Mouse (Mus musculus) forebrain, embryonic 14.5 days (tissue): ENCODE measurements around the gene Alkbh2. TPM values are rescaled to one million over a fixed set of nuclear protein-coding genes. Genes with fewer than 3 reads are reported as not detected.

Source experiments
- ATAC-seq: fragments of 200-750 bp; cut with Nextera tagmentation; 2 replicates; pipeline ENCODE4 v1.8.0; 2017; ENCODE audit warnings: mild to moderate bottlenecking, moderate library complexity
- DNase-seq: peaks from one replicate; pipeline ENCODE4 v3.0.0-alpha.2; 2015; ENCODE audit warnings: low spot score
- H3K27ac ChIP-seq: fragments of 300-500 bp; sonication (generic); 2 replicates; pipeline ENCODE4 v1.5.1; 2014; ENCODE audit warnings: low read depth, mild to moderate bottlenecking, control low read depth, low read length, moderate library complexity
- H3K27me3 ChIP-seq: fragments of 300-500 bp; sonication (generic); replicated peaks from 2 replicates; pipeline ENCODE4 v1.6.1; 2014; ENCODE audit warnings: low read length, control low read depth, mixed read lengths; ENCODE audit not compliant: control insufficient read depth, insufficient read depth
- H3K36me3 ChIP-seq: fragments of 300-500 bp; sonication (generic); 2 replicates; pipeline ENCODE4 v1.6.1; 2014; ENCODE audit warnings: low read length, control low read depth; ENCODE audit not compliant: control insufficient read depth, insufficient read depth
- H3K4me1 ChIP-seq: fragments of 300-500 bp; sonication (generic); 2 replicates; pipeline ENCODE4 v1.6.1; 2014; ENCODE audit warnings: antibody characterized with exemption, low read length, control low read depth; ENCODE audit not compliant: control insufficient read depth, insufficient read depth
- H3K4me2 ChIP-seq: fragments of 300-500 bp; sonication (generic); 2 replicates; pipeline ENCODE4 v1.6.1; 2014; ENCODE audit warnings: mild to moderate bottlenecking, control low read depth, low read length
- H3K4me3 ChIP-seq: fragments of 300-500 bp; sonication (generic); 2 replicates; pipeline ENCODE4 v1.5.1; 2014; ENCODE audit warnings: low read depth, low read length, control low read depth
- H3K9ac ChIP-seq: fragments of 300-500 bp; sonication (generic); 2 replicates; pipeline ENCODE4 v1.6.1; 2014; ENCODE audit warnings: mild to moderate bottlenecking, low read length, control low read depth, moderate library complexity
- H3K9me3 ChIP-seq: fragments of 300-500 bp; sonication (generic); replicated peaks from 2 replicates; pipeline ENCODE4 v1.6.1; 2016; ENCODE audit warnings: low read length, control low read depth, mixed read lengths; ENCODE audit not compliant: control insufficient read depth
- WGBS: fragments of 180-500 bp; shearing (Covaris S2); extraction: QIAGEN DNeasy Blood & Tissue Kit; methylation state at CpG from one replicate; pipeline ENCODE4 v1.1.7; 2014; 5-methylcytosine and 5-hydroxymethylcytosine counted together
- polyA plus RNA-seq: library from polyadenylated mRNA; unstranded; fragments of >200 nt; fragmentation: Nextera tagmentation; extraction: Ambion mirVana; gene quantifications from 2 replicates; pipeline ENCODE4 v1.2.1, GENCODE M21; 2014

Gene Alkbh2
- polyA plus RNA-seq, 1 experiment from 2014 or later = 8.3 TPM

GRCm38 (mm10) chr5:114091057-114091807, 36.8 kb downstream of the Alkbh2 start, which contains the start of gene Svop:
TSS of gene Svop (minus strand) at chr5:114091570.
- H3K9me3 ChIP-seq = no peaks in the 10 kb centered on the region
- peak within 1 kb of the TSS; percentile 93 for H3K27ac ChIP-seq
- H3K4me2 ChIP-seq = peak within 1 kb of the TSS; percentile 59
- H3K27me3 ChIP-seq = no peaks in the 10 kb centered on the region
- H3K4me3 ChIP-seq = peak within 1 kb of the TSS; percentile 70
- WGBS = 3% methylated on average over 37 of the region's 40 CpGs
- peak within 1 kb of the TSS; percentile 93 for H3K9ac ChIP-seq
- peaks cover 9% of the 10 kb centered on the region; the same call in 1 of the 2 replicates for H3K4me1 ChIP-seq
- DNase-seq (peak; percentile 84), ATAC-seq (peak; percentile 93)
- no peaks in the 10 kb centered on the region for H3K36me3 ChIP-seq

GRCm38 (mm10) chr5:114090421-114091013, 37.5 kb downstream of the Alkbh2 start:
- DNase-seq (peak; percentile 20), ATAC-seq (peak; percentile 30; the same call in 1 of the 2 replicates)
- peak overlapping the region; percentile 93 for H3K9ac ChIP-seq
- WGBS = 7% methylated on average over 7 of the region's 7 CpGs
- no peaks in the 10 kb centered on the region for H3K36me3 ChIP-seq
- peaks cover 9% of the 10 kb centered on the region; the same call in 1 of the 2 replicates for H3K4me1 ChIP-seq
- H3K27me3 ChIP-seq = no peaks in the 10 kb centered on the region
- peak overlapping the region; percentile 70 for H3K4me3 ChIP-seq
- no peaks in the 10 kb centered on the region for H3K9me3 ChIP-seq
- H3K4me2 ChIP-seq = peak overlapping the region; percentile 59
- peak overlapping the region; percentile 93 for H3K27ac ChIP-seq

GRCm38 (mm10) chr5:114087875-114088480, 40.0 kb downstream of the Alkbh2 start:
- DNase-seq (no peak), ATAC-seq (no peak)
- Histone ChIP-seq H3K9me3 (no peaks in the 10 kb centered on the region), H3K4me2 (no peak overlapping the region), H3K27me3 (no peaks in the 10 kb centered on the region), H3K4me3 (no peak overlapping the region), H3K27ac (no peak overlapping the region), H3K36me3 (no peaks in the 10 kb centered on the region), H3K9ac (no peak overlapping the region), H3K4me1 (peaks cover 9% of the 10 kb centered on the region; the same call in 1 of the 2 replicates)
- WGBS = 75% methylated on average over 12 of the region's 12 CpGs

GRCm38 (mm10) chr5:114085501-114085900, 42.5 kb downstream of the Alkbh2 start:
- 87% methylated on average over 14 of the region's 14 CpGs for WGBS
- Histone ChIP-seq H3K4me1 (peaks cover 9% of the 10 kb centered on the region; the same call in 1 of the 2 replicates), H3K4me2 (no peak overlapping the region), H3K27ac (no peak overlapping the region), H3K36me3 (no peaks in the 10 kb centered on the region), H3K9ac (no peak overlapping the region), H3K4me3 (no peak overlapping the region), H3K9me3 (no peaks in the 10 kb centered on the region), H3K27me3 (no peaks in the 10 kb centered on the region)
- no peak for ATAC-seq
- DNase-seq = no peak

GRCm38 (mm10) chr5:114077009-114077408, 51.0 kb downstream of the Alkbh2 start:
- no peak for ATAC-seq
- Histone ChIP-seq H3K4me2 (no peak overlapping the region), H3K27me3 (no peaks in the 10 kb centered on the region), H3K4me3 (no peak overlapping the region), H3K27ac (no peak overlapping the region), H3K9ac (no peak overlapping the region), H3K36me3 (0 out of 2 replicates have a peak, but pooled peaks cover 5% of the 10 kb centered on the region), H3K9me3 (no peaks in the 10 kb centered on the region), H3K4me1 (no peaks in the 10 kb centered on the region)
- peak; percentile 33 for DNase-seq
- WGBS = 61% methylated on average over 8 of the region's 8 CpGs

Other genes with a start within 250 kb of the Alkbh2 start
- gene Coro1c, start 219.5 kb downstream of the Alkbh2 start, polyA plus RNA-seq = 169 and 193 TPM in 2 replicates
- gene Ssh1, start 134.3 kb downstream of the Alkbh2 start, polyA plus RNA-seq = 16.0 and 16.6 TPM in 2 replicates
- gene Dao, start 124.5 kb downstream of the Alkbh2 start, polyA plus RNA-seq = not detected in 2 replicates
- gene Usp30, start 62.8 kb downstream of the Alkbh2 start, polyA plus RNA-seq = 13.9 and 16.9 TPM in 2 replicates
- 60.5 and 80.1 TPM in 2 replicates for gene Svop, start 36.6 kb downstream of the Alkbh2 start, polyA plus RNA-seq
- gene Ung, start 2.2 kb upstream of the Alkbh2 start, polyA plus RNA-seq = 12.1 and 13.3 TPM in 2 replicates
- 2.4 and 3.7 TPM in 2 replicates for gene Acacb, start 18.3 kb upstream of the Alkbh2 start, polyA plus RNA-seq
- gene Foxn4, start 145.6 kb upstream of the Alkbh2 start, polyA plus RNA-seq = 0.09 and 0.14 TPM in 2 replicates
- 0.36 and 0.64 TPM in 2 replicates for gene Myo1h, start 160.9 kb upstream of the Alkbh2 start, polyA plus RNA-seq